Mouse (Mus musculus) liver, embryonic 14.5 days (tissue): ENCODE data around the gene Kif16b.

Experiments used
- CTCF ChIP-seq: IDR thresholded peaks from 2 replicates; pipeline ENCODE4 v1.5.1; 2016; ENCODE audit warnings: antibody characterized with exemption, low read depth, control low read depth
- EP300 ChIP-seq: IDR thresholded peaks from 2 replicates; pipeline ENCODE4 v1.6.1; 2016; ENCODE audit warnings: antibody characterized with exemption, low read depth

DNA sequence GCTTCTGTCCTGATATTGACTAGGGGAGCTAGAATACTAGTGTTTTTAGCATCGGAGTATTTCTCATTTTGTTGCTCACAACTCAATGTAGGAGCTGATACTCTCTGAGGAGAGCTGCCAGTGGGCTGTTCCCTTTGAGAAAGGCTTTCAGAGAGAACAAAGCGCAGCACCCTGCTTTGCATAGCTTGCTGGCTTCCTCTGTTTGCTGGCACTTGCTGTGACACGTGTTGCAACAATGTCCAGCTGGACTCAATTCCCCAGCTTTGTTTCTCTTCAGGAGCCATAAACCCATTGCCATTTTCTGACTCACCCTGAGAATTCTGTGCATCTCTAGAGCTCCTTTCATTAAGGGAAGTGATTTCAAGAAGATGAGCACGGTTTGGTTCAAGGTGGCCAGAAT, 200.6 kb downstream of the Kif16b start:
- TF ChIP-seq CTCF = no peak
- no peak for TF ChIP-seq EP300
